Mouse (Mus musculus): Measurements from ENCODE around the gene Zfp37. TPM values are rescaled to one million over a fixed set of nuclear protein-coding genes. Genes with fewer than 3 reads are reported as not detected.
"Not testable (repeated sequence)": the region's sequence is repeated elsewhere in the genome, so short reads cannot be mapped to it uniquely, and the experiment has no call there.

Zfp37 gene
- polyA plus RNA-seq, 1 experiment from 2014 or later = 2.9 TPM

DNA sequence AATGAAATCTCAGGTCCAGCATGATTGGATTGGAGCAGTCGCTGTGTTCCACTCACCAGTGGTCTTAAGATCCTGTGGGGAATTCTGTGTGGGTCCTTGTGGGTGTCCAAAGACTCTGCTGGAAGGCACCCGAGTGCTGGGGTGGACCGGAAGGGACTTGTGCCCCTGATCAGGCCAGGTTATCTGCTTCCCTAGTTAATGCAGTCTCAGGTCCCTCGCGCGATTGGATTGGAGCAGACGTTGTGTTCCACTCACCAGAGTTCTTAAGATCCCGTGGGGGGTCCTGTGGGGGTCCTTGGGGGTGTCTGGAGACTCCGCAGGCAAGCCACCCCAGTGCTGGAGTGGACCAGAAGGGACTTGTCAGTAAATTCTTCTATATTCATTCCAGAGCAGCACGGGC is 41.8 kb upstream of the Zfp37 start:
- no peak for TF ChIP-seq EP300 (optimal IDR thresholded peaks at IDR 0.05)
- TF ChIP-seq CTCF (IDR thresholded peaks at IDR 0.05; ENCODE audit: low read depth) = no peak
- DNase-seq (ENCODE audit: low spot score) = no peak
- Histone ChIP-seq H3K36me3 (ENCODE audit: control insufficient read depth, insufficient read depth, low read length) (no peaks in the 10 kb centered on the region), H3K9ac (ENCODE audit: low read length) (no peak overlapping the region), H3K4me1 (replicated peaks; ENCODE audit: control insufficient read depth, insufficient read depth) (no peaks in the 10 kb centered on the region), H3K27ac (replicated peaks) (no peak overlapping the region), H3K4me2 (replicated peaks; ENCODE audit: low read depth) (no peak overlapping the region), H3K9me3 (ENCODE audit: control insufficient read depth, low read length) (no peaks in the 10 kb centered on the region), H3K27me3 (ENCODE audit: control insufficient read depth, insufficient read depth, low read length) (no peaks in the 10 kb centered on the region), H3K4me3 (ENCODE audit: low read depth, low read length) (no peak overlapping the region)
- 86% methylated on average over 10 of the region's 10 CpGs for WGBS
- no peak for ATAC-seq (ENCODE audit: low FRiP score, low TSS enrichment)

DNA sequence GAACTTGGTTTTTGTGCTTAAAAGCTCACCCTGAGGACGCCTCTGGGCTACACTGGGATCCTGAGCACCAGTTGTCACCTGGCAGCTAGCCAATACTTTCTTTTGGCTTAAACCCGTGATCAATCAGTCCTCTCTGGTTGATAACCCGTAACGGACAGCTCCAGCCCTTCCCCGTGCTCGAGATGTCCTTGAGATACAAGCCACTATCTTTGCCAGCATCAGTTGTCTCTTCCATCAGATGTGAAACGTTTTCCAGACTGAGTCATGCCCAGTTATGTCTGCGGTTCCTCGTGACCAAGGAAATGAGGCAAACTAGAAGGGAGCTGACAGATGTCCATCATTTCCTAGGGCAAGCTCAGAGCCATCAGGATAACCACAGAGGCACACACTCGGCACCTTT is 36.3 kb upstream of the Zfp37 start:
- no peak for TF ChIP-seq EP300 (optimal IDR thresholded peaks at IDR 0.05)
- TF ChIP-seq CTCF (IDR thresholded peaks at IDR 0.05; ENCODE audit: low read depth) = no peak
- WGBS = 72% methylated on average over 10 of the region's 10 CpGs

DNA sequence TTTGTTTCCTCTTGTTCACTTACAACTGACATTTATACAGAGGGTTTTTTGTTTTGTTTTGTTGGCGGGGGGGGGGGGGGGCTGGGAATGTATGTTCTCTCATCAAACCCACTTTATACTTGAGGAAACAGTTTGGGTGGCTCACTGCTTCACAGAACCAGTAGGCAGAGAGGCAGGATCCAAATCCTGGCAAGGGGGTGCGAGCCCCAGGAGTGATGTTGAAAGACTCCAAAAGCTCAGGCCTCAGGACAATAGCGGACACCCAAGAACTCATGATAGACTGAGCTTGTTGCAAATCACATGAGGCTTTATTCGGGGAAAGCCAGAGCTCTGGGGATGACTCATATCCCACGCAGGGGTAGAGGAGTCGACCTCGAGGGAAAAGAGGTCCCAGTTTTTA is 35.2 kb upstream of the Zfp37 start:
- H3K36me3 ChIP-seq (ENCODE audit: control insufficient read depth, insufficient read depth, low read length); DNase-seq (ENCODE audit: low spot score); H3K4me1 ChIP-seq (replicated peaks; ENCODE audit: control insufficient read depth, insufficient read depth); H3K4me2 ChIP-seq (replicated peaks; ENCODE audit: low read depth); H3K27me3 ChIP-seq (ENCODE audit: control insufficient read depth, insufficient read depth, low read length); H3K4me3 ChIP-seq (ENCODE audit: low read depth, low read length); ATAC-seq (ENCODE audit: low FRiP score, low TSS enrichment); H3K27ac ChIP-seq (replicated peaks); H3K9me3 ChIP-seq (ENCODE audit: control insufficient read depth, low read length); H3K9ac ChIP-seq (ENCODE audit: low read length): not testable (repeated sequence)
- WGBS = 59% methylated on average over 7 of the region's 7 CpGs

More for the DNA sequence above, 36.3 kb upstream of the Zfp37 start:
- no peaks in the 10 kb centered on the region for H3K4me1 ChIP-seq (replicated peaks; ENCODE audit: control insufficient read depth, insufficient read depth)
- H3K9me3 ChIP-seq (ENCODE audit: control insufficient read depth, low read length) = no peaks in the 10 kb centered on the region
- ATAC-seq (ENCODE audit: low FRiP score, low TSS enrichment) (no peak), DNase-seq (ENCODE audit: low spot score) (peak; percentile 4)
- no peak overlapping the region for H3K4me3 ChIP-seq (ENCODE audit: low read depth, low read length)
- H3K36me3 ChIP-seq (ENCODE audit: control insufficient read depth, insufficient read depth, low read length) = no peaks in the 10 kb centered on the region
- no peak overlapping the region for H3K9ac ChIP-seq (ENCODE audit: low read length)
- no peak overlapping the region for H3K27ac ChIP-seq (replicated peaks)
- H3K27me3 ChIP-seq (ENCODE audit: control insufficient read depth, insufficient read depth, low read length) = no peaks in the 10 kb centered on the region
- H3K4me2 ChIP-seq (replicated peaks; ENCODE audit: low read depth) = no peak overlapping the region

DNA sequence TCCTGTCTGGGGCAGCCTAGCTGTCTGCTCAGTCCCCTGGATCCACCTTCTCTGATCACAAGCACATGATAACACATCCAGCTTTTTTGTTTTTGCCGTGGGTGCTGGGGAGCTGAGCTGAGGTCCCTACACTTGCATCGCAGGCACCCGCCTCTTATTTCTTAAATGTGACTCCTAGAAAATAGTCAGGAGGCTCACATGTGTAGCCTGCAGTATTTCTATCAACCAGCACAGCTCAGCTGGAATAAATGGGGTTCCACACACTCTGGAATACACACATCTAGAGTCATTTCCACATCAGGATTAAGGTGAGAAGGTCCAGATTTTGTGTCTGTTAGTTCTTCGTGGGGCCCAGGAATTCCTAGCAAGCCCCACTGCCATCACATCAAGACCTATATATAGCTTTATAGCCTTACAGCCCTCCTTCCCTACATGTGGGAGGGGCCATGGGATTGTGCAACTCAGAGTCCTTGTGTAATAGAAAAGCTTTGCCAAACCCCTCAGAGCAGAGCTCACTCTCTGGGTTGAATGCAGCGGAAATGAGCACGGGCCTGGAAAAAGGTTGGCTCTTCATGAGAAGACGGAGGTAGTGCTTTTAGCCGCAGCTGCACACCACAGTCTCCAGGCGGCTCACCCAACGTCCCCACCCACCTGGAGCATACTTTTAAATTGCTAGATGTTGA is 34.4 kb upstream of the Zfp37 start:
- ATAC-seq (ENCODE audit: low FRiP score, low TSS enrichment) = peak; percentile 60; the same call in 1 of the 2 replicates
- H3K9me3 ChIP-seq (ENCODE audit: control insufficient read depth, low read length) = no peaks in the 10 kb centered on the region
- no peaks in the 10 kb centered on the region for H3K36me3 ChIP-seq (ENCODE audit: control insufficient read depth, insufficient read depth, low read length)
- H3K27ac ChIP-seq (replicated peaks) = no peak overlapping the region
- H3K4me1 ChIP-seq (replicated peaks; ENCODE audit: control insufficient read depth, insufficient read depth) = no peaks in the 10 kb centered on the region
- H3K9ac ChIP-seq (ENCODE audit: low read length) = no peak overlapping the region
- no peak overlapping the region for H3K4me2 ChIP-seq (replicated peaks; ENCODE audit: low read depth)
- TF ChIP-seq CTCF (IDR thresholded peaks at IDR 0.05; ENCODE audit: low read depth) = no peak
- no peak for TF ChIP-seq EP300 (optimal IDR thresholded peaks at IDR 0.05)
- peak; percentile 27 for DNase-seq (ENCODE audit: low spot score)
- 51% methylated on average over 10 of the region's 10 CpGs for WGBS
- no peaks in the 10 kb centered on the region for H3K27me3 ChIP-seq (ENCODE audit: control insufficient read depth, insufficient read depth, low read length)
- H3K4me3 ChIP-seq (ENCODE audit: low read depth, low read length) = no peak overlapping the region

DNA sequence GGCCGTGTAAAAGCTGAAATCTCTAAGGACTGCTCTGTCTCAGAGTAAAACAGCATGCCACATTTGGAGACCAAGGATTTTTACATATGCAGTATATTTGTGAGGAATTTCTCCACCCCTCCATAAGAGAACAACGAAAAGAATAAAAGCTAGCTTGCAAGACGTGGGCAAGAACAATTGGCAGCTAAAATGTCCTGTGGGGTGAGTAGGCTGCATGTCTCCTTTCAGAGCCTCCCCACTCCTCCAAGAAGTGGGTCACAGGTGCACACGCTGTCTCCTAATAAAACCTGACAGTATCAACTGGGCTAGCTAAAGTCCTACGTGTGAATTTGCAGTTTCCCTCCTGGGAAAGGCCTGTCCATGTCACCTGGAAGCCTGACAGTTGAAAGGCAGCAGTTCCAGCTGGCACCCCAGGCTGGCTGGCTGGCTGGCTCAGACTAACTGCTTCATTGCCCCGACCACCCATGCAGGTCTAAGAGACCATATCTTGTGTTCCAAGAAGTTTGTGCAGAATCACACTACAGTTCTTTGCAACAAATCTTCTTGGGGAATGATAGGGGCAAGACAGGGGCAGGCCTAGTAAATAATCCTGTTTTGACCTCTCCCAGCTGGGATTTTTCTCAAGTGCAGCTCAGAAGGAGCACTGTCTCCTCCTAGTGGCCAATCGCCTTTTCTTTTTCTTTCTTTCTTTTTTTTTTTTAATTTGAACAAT is 32.4 kb upstream of the Zfp37 start:
- WGBS = 24% methylated on average over 7 of the region's 7 CpGs
- TF ChIP-seq EP300 (optimal IDR thresholded peaks at IDR 0.05) (no peak), CTCF (IDR thresholded peaks at IDR 0.05; ENCODE audit: low read depth) (peak; percentile 75)
- Histone ChIP-seq H3K36me3 (ENCODE audit: control insufficient read depth, insufficient read depth, low read length) (no peaks in the 10 kb centered on the region), H3K9ac (ENCODE audit: low read length) (no peak overlapping the region), H3K4me3 (ENCODE audit: low read depth, low read length) (no peak overlapping the region), H3K4me1 (replicated peaks; ENCODE audit: control insufficient read depth, insufficient read depth) (no peaks in the 10 kb centered on the region), H3K27ac (replicated peaks) (no peak overlapping the region), H3K9me3 (ENCODE audit: control insufficient read depth, low read length) (no peaks in the 10 kb centered on the region), H3K27me3 (ENCODE audit: control insufficient read depth, insufficient read depth, low read length) (no peaks in the 10 kb centered on the region), H3K4me2 (replicated peaks; ENCODE audit: low read depth) (no peak overlapping the region)
- ATAC-seq (ENCODE audit: low FRiP score, low TSS enrichment) = no peak
- no peak for DNase-seq (ENCODE audit: low spot score)

DNA sequence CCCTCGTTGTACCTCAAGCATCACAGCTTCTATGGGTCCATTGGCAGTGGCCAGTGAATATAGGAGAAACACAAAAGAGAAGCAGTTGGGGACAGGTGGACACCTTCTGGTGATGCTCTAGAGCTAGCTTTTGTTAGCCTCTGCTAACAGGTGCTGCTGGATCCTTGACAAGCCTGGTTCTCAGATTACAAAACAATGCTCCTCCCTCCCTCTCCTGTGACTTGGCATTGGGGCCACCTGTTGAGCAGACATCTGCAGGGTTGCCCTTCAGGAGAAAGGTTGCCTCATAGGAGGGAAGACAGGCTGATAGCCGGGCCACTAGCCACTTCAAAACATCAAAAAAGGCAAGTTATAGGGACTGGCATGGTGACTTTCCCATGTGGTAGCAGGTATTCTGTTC is 31.4 kb upstream of the Zfp37 start, which contains the start of gene Slc31a2:
Slc31a2 (plus strand) TSS at position 287 of the 400 bp plus-strand sequence.
- TF ChIP-seq CTCF (IDR thresholded peaks at IDR 0.05; ENCODE audit: low read depth) (no peak), EP300 (optimal IDR thresholded peaks at IDR 0.05) (no peak)

More for the DNA sequence above, 31.4 kb upstream of the Zfp37 start, which contains the start of gene Slc31a2:
- no peak within 1 kb of the TSS for H3K4me3 ChIP-seq (ENCODE audit: low read depth, low read length)
- H3K9ac ChIP-seq (ENCODE audit: low read length) = no peak within 1 kb of the TSS
- no peaks in the 10 kb centered on the region for H3K4me1 ChIP-seq (replicated peaks; ENCODE audit: control insufficient read depth, insufficient read depth)
- no peak within 1 kb of the TSS for H3K27ac ChIP-seq (replicated peaks)
- 34% methylated on average over 2 of the region's 2 CpGs for WGBS
- no peaks in the 10 kb centered on the region for H3K36me3 ChIP-seq (ENCODE audit: control insufficient read depth, insufficient read depth, low read length)
- H3K9me3 ChIP-seq (ENCODE audit: control insufficient read depth, low read length) = no peaks in the 10 kb centered on the region
- ATAC-seq (ENCODE audit: low FRiP score, low TSS enrichment) = no peak
- no peak within 1 kb of the TSS for H3K4me2 ChIP-seq (replicated peaks; ENCODE audit: low read depth)
- H3K27me3 ChIP-seq (ENCODE audit: control insufficient read depth, insufficient read depth, low read length) = no peaks in the 10 kb centered on the region
- no peak for DNase-seq (ENCODE audit: low spot score)

All from stomach, postnatal 0 days (tissue).